Mouse (Mus musculus): ENCODE data around the gene Rpl38. TPM values are rescaled to one million over a fixed set of nuclear protein-coding genes. Genes with fewer than 3 reads are reported as not detected.
A peak's percentile ranks its signal among the peaks of the same experiment; 100 is the strongest.

The Rpl38 gene
- total and polyA plus RNA-seq, 3 experiments, result 335 to 660 (median 587) TPM

GRCm38 (mm10) chr11:114675826-114676401, 7.6 kb downstream of the Rpl38 start:
- TF ChIP-seq EP300 (IDR thresholded peaks at IDR 0.05; ENCODE audit: insufficient read depth, low read depth, low read length) (no peak), CTCF (IDR thresholded peaks at IDR 0.05) (no peak)
- intact Hi-C loops (cut with DNase I), result loop anchor here (5.0 kb wide), 2 partner anchors 51 to 111 kb away; partner anchors contain the start of gene Dnaic2
- H3K27ac ChIP-seq, result peak overlapping the region; percentile 45
- peak overlapping the region; percentile 80 for H3K9ac ChIP-seq (ENCODE audit: low read depth, low read length)
- H3K4me3 ChIP-seq, result peak overlapping the region; percentile 83
- H3K27me3 ChIP-seq (ENCODE audit: control insufficient read depth, insufficient read depth, low read length), result no peaks in the 10 kb centered on the region
- DNase-seq, result peak; percentile 41 to 57
- no peaks in the 10 kb centered on the region for H3K79me2 ChIP-seq (replicated peaks; ENCODE audit: control insufficient read depth, insufficient read depth, low read length)
- H3K36me3 ChIP-seq (ENCODE audit: control insufficient read depth, insufficient read depth, low read length), result no peaks in the 10 kb centered on the region; the same call in 1 of the 2 replicates
- peaks cover 6% of the 10 kb centered on the region for H3K4me1 ChIP-seq (ENCODE audit: control insufficient read depth, insufficient read depth, low read length)
- 5% methylated on average over 27 of the region's 27 CpGs for WGBS

- intact Hi-C loops (cut with DNase I), result loop anchor here (5.0 kb wide), 2 partner anchors 51 to 111 kb away; partner anchors contain the start of gene Dnaic2
- Histone ChIP-seq H3K4me1 (ENCODE audit: control insufficient read depth, insufficient read depth, low read length) (peaks cover 6% of the 10 kb centered on the region), H3K9ac (ENCODE audit: low read depth, low read length) (peak overlapping the region; percentile 80), H3K79me2 (replicated peaks; ENCODE audit: control insufficient read depth, insufficient read depth, low read length) (no peaks in the 10 kb centered on the region), H3K4me3 (peak overlapping the region; percentile 83), H3K27me3 (ENCODE audit: control insufficient read depth, insufficient read depth, low read length) (no peaks in the 10 kb centered on the region), H3K27ac (peak overlapping the region; percentile 45), H3K36me3 (ENCODE audit: control insufficient read depth, insufficient read depth, low read length) (no peaks in the 10 kb centered on the region)
- DNase-seq, result peak; percentile 33 to 43
- TF ChIP-seq CTCF (IDR thresholded peaks at IDR 0.05), result no peak
- no peak for TF ChIP-seq EP300 (IDR thresholded peaks at IDR 0.05; ENCODE audit: insufficient read depth, low read depth, low read length)
- TF ChIP-seq POLR2A (IDR thresholded peaks at IDR 0.05; ENCODE audit: insufficient read depth, low read depth, low read length), result no peak
- WGBS, result 18% methylated on average over 14 of the region's 14 CpGs
Observed at GRCm38 (mm10) chr11:114676431-114676830, 8.1 kb downstream of the Rpl38 start.

GRCm38 (mm10) chr11:114676896-114677530, 8.7 kb downstream of the Rpl38 start:
- Histone ChIP-seq H3K4me3 (no peak overlapping the region), H3K27ac (no peak overlapping the region), H3K27me3 (ENCODE audit: control insufficient read depth, insufficient read depth, low read length) (no peaks in the 10 kb centered on the region), H3K36me3 (ENCODE audit: control insufficient read depth, insufficient read depth, low read length) (no peaks in the 10 kb centered on the region), H3K4me1 (ENCODE audit: control insufficient read depth, insufficient read depth, low read length) (peaks cover 6% of the 10 kb centered on the region), H3K9ac (ENCODE audit: low read depth, low read length) (no peak overlapping the region), H3K79me2 (replicated peaks; ENCODE audit: control insufficient read depth, insufficient read depth, low read length) (no peaks in the 10 kb centered on the region)
- DNase-seq, result no peak
- no peak for TF ChIP-seq EP300 (IDR thresholded peaks at IDR 0.05; ENCODE audit: insufficient read depth, low read depth, low read length)
- intact Hi-C loops (cut with DNase I), result loop anchor here (5.0 kb wide), 2 partner anchors 50 to 110 kb away; partner anchors contain the start of gene Dnaic2
- WGBS, result 48% methylated on average over 9 of the region's 9 CpGs

- no peaks in the 10 kb centered on the region for H3K36me3 ChIP-seq (ENCODE audit: control insufficient read depth, insufficient read depth, low read length)
- peak; percentile 44 to 57 for DNase-seq
- H3K79me2 ChIP-seq (replicated peaks; ENCODE audit: control insufficient read depth, insufficient read depth, low read length), result no peaks in the 10 kb centered on the region
- WGBS, result 14% methylated on average over 8 of the region's 8 CpGs
- TF ChIP-seq POLR2A (IDR thresholded peaks at IDR 0.05; ENCODE audit: insufficient read depth, low read depth, low read length), result 0 out of 2 replicates have a peak, but pooled peaks have one; percentile 11
- no peak for TF ChIP-seq EP300 (IDR thresholded peaks at IDR 0.05; ENCODE audit: insufficient read depth, low read depth, low read length)
- no peak overlapping the region for H3K4me3 ChIP-seq
- no peak overlapping the region for H3K9ac ChIP-seq (ENCODE audit: low read depth, low read length)
- peak overlapping the region; percentile 69 for H3K27ac ChIP-seq
- intact Hi-C loops (cut with DNase I), result loop anchor here (5.0 kb wide), 2 partner anchors 48 to 108 kb away; partner anchors contain the start of gene Dnaic2
- H3K4me1 ChIP-seq (ENCODE audit: control insufficient read depth, insufficient read depth, low read length), result peaks cover 6% of the 10 kb centered on the region
- H3K27me3 ChIP-seq (ENCODE audit: control insufficient read depth, insufficient read depth, low read length), result no peaks in the 10 kb centered on the region
Observed at GRCm38 (mm10) chr11:114679582-114679981, 11.3 kb downstream of the Rpl38 start.

- no peaks in the 10 kb centered on the region for H3K36me3 ChIP-seq (ENCODE audit: control insufficient read depth, insufficient read depth, low read length)
- no peak overlapping the region for H3K9ac ChIP-seq (ENCODE audit: low read depth, low read length)
- no peak overlapping the region; the same call in 1 of the 2 replicates for H3K27ac ChIP-seq
- no peaks in the 10 kb centered on the region for H3K27me3 ChIP-seq (ENCODE audit: control insufficient read depth, insufficient read depth, low read length)
- H3K4me3 ChIP-seq, result no peak overlapping the region
- no peak for TF ChIP-seq EP300 (IDR thresholded peaks at IDR 0.05; ENCODE audit: insufficient read depth, low read depth, low read length)
- TF ChIP-seq CTCF (IDR thresholded peaks at IDR 0.05), result no peak
- no peak for TF ChIP-seq POLR2A (IDR thresholded peaks at IDR 0.05; ENCODE audit: insufficient read depth, low read depth, low read length)
- no peaks in the 10 kb centered on the region for H3K79me2 ChIP-seq (replicated peaks; ENCODE audit: control insufficient read depth, insufficient read depth, low read length)
- DNase-seq, result peak in 1 of 2 experiments; percentile 44
- intact Hi-C loops (cut with DNase I), result no loop called here
- 47% methylated on average over 10 of the region's 10 CpGs for WGBS
- H3K4me1 ChIP-seq (ENCODE audit: control insufficient read depth, insufficient read depth, low read length), result peaks cover 7% of the 10 kb centered on the region
Observed at GRCm38 (mm10) chr11:114680291-114680690, 12.0 kb downstream of the Rpl38 start.

GRCm38 (mm10) chr11:114681054-114681453, 12.7 kb downstream of the Rpl38 start:
- Histone ChIP-seq H3K27me3 (ENCODE audit: control insufficient read depth, insufficient read depth, low read length) (no peaks in the 10 kb centered on the region), H3K9ac (ENCODE audit: low read depth, low read length) (no peak overlapping the region), H3K79me2 (replicated peaks; ENCODE audit: control insufficient read depth, insufficient read depth, low read length) (no peaks in the 10 kb centered on the region), H3K4me3 (no peak overlapping the region), H3K27ac (no peak overlapping the region), H3K36me3 (ENCODE audit: control insufficient read depth, insufficient read depth, low read length) (no peaks in the 10 kb centered on the region), H3K4me1 (ENCODE audit: control insufficient read depth, insufficient read depth, low read length) (peaks cover 7% of the 10 kb centered on the region)
- DNase-seq, result no peak
- no peak for TF ChIP-seq POLR2A (IDR thresholded peaks at IDR 0.05; ENCODE audit: insufficient read depth, low read depth, low read length)
- no peak for TF ChIP-seq CTCF (IDR thresholded peaks at IDR 0.05)
- no peak for TF ChIP-seq EP300 (IDR thresholded peaks at IDR 0.05; ENCODE audit: insufficient read depth, low read depth, low read length)
- WGBS, result 72% methylated on average over 5 of the region's 5 CpGs
- intact Hi-C loops (cut with DNase I), result no loop called here
